Mouse (Mus musculus) neutrophil, adult 5-6 weeks (primary cell): ENCODE measurements around the gene Pthlh. TPM values are rescaled to one million over a fixed set of nuclear protein-coding genes. Genes with fewer than 3 reads are reported as not detected.

Experiments used
- ATAC-seq: fragments of 151-379, 151-347 bp; 2 replicates; pipeline ENCODE4 v1.8.0; 2017; ENCODE audit warnings: mild to moderate bottlenecking, moderate TSS enrichment; ENCODE audit not compliant: insufficient number of reproducible peaks, poor library complexity, low FRiP score, severe bottlenecking; ENCODE audit errors: extremely low read depth
- total RNA-seq: library from RNA; stranded (forward); fragments of 200-1000 nt; gene quantifications from 2 replicates; pipeline ENCODE4 v1.2.3, GENCODE M21; 2017

Pthlh gene
- total RNA-seq, 1 experiment from 2014 or later: not detected

- no peak for ATAC-seq
Measured at GRCm38 (mm10) chr6:147207821-147208330, 56.1 kb downstream of the Pthlh start.

Other genes starting within 250 kb of the Pthlh start
- 0.49 and 0.70 TPM in 2 replicates for gene Rep15, start 231.6 kb downstream of the Pthlh start, total RNA-seq
- gene Mrps35, start 221.4 kb downstream of the Pthlh start, total RNA-seq: 40.4 and 46.9 TPM in 2 replicates
- not detected in 2 replicates for gene Mansc4, start 177.2 kb downstream of the Pthlh start, total RNA-seq
- gene Klhl42, start 172.8 kb downstream of the Pthlh start, total RNA-seq: 14.9 and 18.0 TPM in 2 replicates
- 11.2 and 15.8 TPM in 2 replicates for gene Ccdc91, start 211.6 kb upstream of the Pthlh start, total RNA-seq